Mouse (Mus musculus) bone marrow macrophage, adult 2 months (primary cell): ENCODE results near the gene Rptn. TPM values are rescaled to one million over a fixed set of nuclear protein-coding genes. Genes with fewer than 3 reads are reported as not detected.
A peak's percentile ranks its signal among the peaks of the same experiment; 100 is the strongest.

Experiments used
- H3K27ac ChIP-seq: 2 replicates; pipeline ENCODE4 v1.5.1; 2012; ENCODE audit warnings: low read depth, low read length; ENCODE audit not compliant: insufficient read depth
- H3K4me1 ChIP-seq: 2 replicates; pipeline ENCODE4 v1.6.1; 2012; ENCODE audit warnings: low read length; ENCODE audit not compliant: control insufficient read depth, insufficient read depth
- H3K4me3 ChIP-seq: 2 replicates; pipeline ENCODE4 v1.5.1; 2012; ENCODE audit warnings: mild to moderate bottlenecking, low read length, moderate library complexity; ENCODE audit not compliant: insufficient read depth
- CTCF ChIP-seq: IDR thresholded peaks from 2 replicates; pipeline ENCODE4 v1.5.1; 2012; ENCODE audit warnings: low read depth, mild to moderate bottlenecking, low read length, moderate library complexity
- POLR2A ChIP-seq: IDR thresholded peaks from 2 replicates; pipeline ENCODE4 v1.6.1; 2012; ENCODE audit warnings: mild to moderate bottlenecking, low read depth, low read length, borderline replicate concordance
- polyA plus RNA-seq: library from polyadenylated mRNA; stranded (reverse); fragments of >200 nt; gene quantifications from 2 replicates; pipeline ENCODE4 v1.2.4, GENCODE M21; 2012; ENCODE audit not compliant: missing spikeins, insufficient read depth, insufficient read length

Gene Rptn
- polyA plus RNA-seq, 1 experiment = not detected

GRCm38 (mm10) chr3:93447138-93447841 is 53.8 kb downstream of the Rptn start:
- no peak for TF ChIP-seq POLR2A
- 0 out of 2 replicates have a peak, but pooled peaks have one; percentile 12 for TF ChIP-seq CTCF
- Histone ChIP-seq H3K4me1 (peaks cover 6% of the 10 kb centered on the region; the same call in 1 of the 2 replicates), H3K27ac (no peak overlapping the region), H3K4me3 (peak overlapping the region; percentile 57)

Other genes with a start within 250 kb of the Rptn start
- gene Crnn, start 248.9 kb upstream of the Rptn start, polyA plus RNA-seq = not detected in 2 replicates
- 0.15 TPM in 1 of 2 replicates, not detected in the other for gene Flg2, start 196.4 kb upstream of the Rptn start, polyA plus RNA-seq
- not detected in 2 replicates for gene Flg, start 120.2 kb upstream of the Rptn start, polyA plus RNA-seq
- gene Hrnr, start 74.0 kb upstream of the Rptn start, polyA plus RNA-seq = not detected in 2 replicates
- 0.16 and 0.19 TPM in 2 replicates for gene Tchh, start 48.6 kb downstream of the Rptn start, polyA plus RNA-seq
- gene Tchhl1, start 75.1 kb downstream of the Rptn start, polyA plus RNA-seq = not detected in 2 replicates
- 357 and 359 TPM in 2 replicates for gene S100a11, start 126.8 kb downstream of the Rptn start, polyA plus RNA-seq
- gene S100a10, start 161.4 kb downstream of the Rptn start, polyA plus RNA-seq = 412 and 439 TPM in 2 replicates